9 mouse cellular contexts compared by ENCODE assay signal in the genomic region with DNA sequence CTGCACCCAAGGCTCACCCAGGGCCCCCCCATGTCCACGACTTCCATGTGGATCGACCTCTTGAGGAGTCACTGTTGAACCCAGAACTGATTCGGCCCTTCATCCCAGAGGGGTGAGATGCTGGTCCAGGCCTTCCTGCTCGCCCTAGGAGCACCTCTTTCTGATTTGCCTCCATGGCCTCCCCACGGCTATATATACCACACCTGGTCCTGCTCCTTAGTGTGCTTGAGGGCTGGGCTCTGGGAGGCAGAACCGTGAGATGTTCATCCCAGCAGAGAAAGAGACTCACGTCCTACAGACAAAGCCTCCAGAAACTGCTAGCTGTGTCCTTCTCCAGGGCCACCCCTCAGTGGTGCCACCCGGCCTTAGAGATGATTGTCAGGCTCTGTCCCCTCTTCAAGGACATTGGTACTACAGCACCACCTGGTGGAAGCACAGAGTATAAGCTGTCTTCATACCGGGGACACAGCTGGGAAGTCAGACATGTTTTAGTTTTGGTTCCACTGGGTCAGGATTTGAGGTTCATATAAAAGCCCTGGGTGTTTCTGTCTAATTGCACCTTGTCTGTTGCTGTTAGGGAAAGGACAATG. TPM values are rescaled to one million over a fixed set of nuclear protein-coding genes. Genes with fewer than 3 reads are reported as not detected.
DNase-seq lines count a peak whose midpoint lies in the region; ATAC-seq lines count a peak whose summit lies in the region.
"Had no signal": no experiment of that assay in that cellular context is flagged by ENCODE, and none has a peak within 500 bp of the region (broad histone marks: within the 10 kb centered on the region; RNA-seq: fewer than 3 reads in every experiment).

No protein-coding gene starts in this region.

- H3K9ac ChIP-seq in hindbrain, embryonic 15.5 days = no peak overlapping the region
- H3K9ac ChIP-seq: limb, embryonic 12.5 days had no signal

- 58% methylated on average over 9 of the region's 9 CpGs for WGBS in hindbrain, embryonic 15.5 days

- H3K4me1 ChIP-seq in hindbrain, embryonic 15.5 days (replicated peaks) = peaks cover 2% of the 10 kb centered on the region; the same call in 1 of the 2 replicates

- H3K27me3 ChIP-seq in hindbrain, embryonic 15.5 days = no peaks in the 10 kb centered on the region
- H3K27me3 ChIP-seq: limb, embryonic 12.5 days had no signal

- H3K9me3 ChIP-seq in hindbrain, embryonic 15.5 days = no peaks in the 10 kb centered on the region
- H3K9me3 ChIP-seq: limb, embryonic 12.5 days had no signal

- peak; percentile 74 for DNase-seq in R1 (ENCODE audit: low read depth, low spot score)
- peak; percentile 78 for DNase-seq in cerebellum, adult 9-10 months
- peak; percentile 39 to 61 for DNase-seq in frontal cortex, postnatal 14 days (ENCODE audit: low spot score in 2 of 2)
- peak; percentile 40 to 62 for DNase-seq in layer of hippocampus, postnatal 36 days
- peak; percentile 79 for DNase-seq in lung, postnatal 36 days
- peak; percentile 78 for DNase-seq in retina, postnatal 7 days (ENCODE audit: low read depth, low spot score)
- peak; percentile 56 to 60 for DNase-seq in urinary bladder, postnatal 36 days (ENCODE audit: low spot score in 2 of 2)

- H3K36me3 ChIP-seq in hindbrain, embryonic 15.5 days = peaks cover 8% of the 10 kb centered on the region; the same call in 1 of the 2 replicates

- peak; percentile 52; the same call in 1 of the 2 replicates for ATAC-seq in hindbrain, embryonic 15.5 days (ENCODE audit: low FRiP score, low read depth)

- no peak overlapping the region for H3K4me2 ChIP-seq in hindbrain, embryonic 15.5 days
- H3K4me2 ChIP-seq: limb, embryonic 12.5 days had no signal

- no peak overlapping the region for H3K4me3 ChIP-seq in hindbrain, embryonic 15.5 days
- H3K4me3 ChIP-seq: limb, embryonic 12.5 days had no signal

- H3K27ac ChIP-seq in hindbrain, embryonic 15.5 days (replicated peaks) = no peak overlapping the region
- H3K27ac ChIP-seq: limb, embryonic 12.5 days had no signal

RNA-seq across cellular contexts. Expression of a gene that starts 6.8 kb away (rescaled TPM):
- polyA plus RNA-seq in hindbrain, embryonic 15.5 days (2015; fragmentation: Nextera tagmentation; extraction: Ambion mirVana) = 22.4 and 28.1 TPM in 2 replicates
- 10 to 100 TPM in 1 of 2 experiments, 1 to 10 TPM in 1; 9.7 to 12.6 TPM for total RNA-seq in layer of hippocampus, postnatal 36 days (2021)

RNA-seq across cellular contexts. Expression of a gene that starts 58.6 kb away (rescaled TPM):
- not detected in 2 replicates for polyA plus RNA-seq in hindbrain, embryonic 15.5 days (2015; fragmentation: Nextera tagmentation; extraction: Ambion mirVana)
- total RNA-seq in layer of hippocampus, postnatal 36 days (2021) = not detected
- polyA plus RNA-seq: limb, embryonic 12.5 days had no signal
